22 mouse cellular contexts compared by ENCODE assay signal in the genomic region with DNA sequence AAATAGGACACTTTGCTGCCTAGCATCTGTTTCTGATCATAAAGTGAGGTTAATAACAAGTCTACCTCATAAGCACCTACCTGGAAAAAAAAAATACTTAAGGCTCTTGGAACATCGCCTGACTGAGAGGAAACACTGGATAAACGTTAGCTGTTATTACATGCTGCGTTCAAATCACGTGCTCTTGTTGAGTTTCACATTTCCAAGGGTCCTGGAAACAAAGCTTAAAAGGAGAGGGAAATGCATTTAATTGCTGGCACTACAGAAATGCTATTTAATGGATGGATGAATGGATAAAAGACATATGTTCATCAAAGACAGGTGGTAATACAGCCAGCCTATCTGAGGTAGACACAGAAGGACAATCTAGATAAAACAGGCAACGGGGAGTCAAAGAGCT.
DNase-seq lines count a peak whose midpoint lies in the region; ATAC-seq and TF ChIP-seq lines count a peak whose summit lies in the region.
"Had no signal": no experiment of that assay in that cellular context is flagged by ENCODE, and none has a peak within 500 bp of the region (broad histone marks: within the 10 kb centered on the region; RNA-seq: fewer than 3 reads in every experiment).

No protein-coding gene starts in this region.

- H3K27me3 ChIP-seq in forebrain, embryonic 10.5 days (ENCODE audit: poor library complexity, severe bottlenecking), result no peaks in the 10 kb centered on the region
- no peaks in the 10 kb centered on the region for H3K27me3 ChIP-seq in forebrain, embryonic 12.5 days
- H3K27me3 ChIP-seq in embryonic facial prominence, embryonic 14.5 days (replicated peaks; ENCODE audit: control insufficient read depth, insufficient read depth, low read length), result peaks cover 4% of the 10 kb centered on the region; the same call in 1 of the 2 replicates
- peaks cover 13% of the 10 kb centered on the region for H3K27me3 ChIP-seq in limb, embryonic 14.5 days (ENCODE audit: control insufficient read depth, insufficient read depth, low read length)
- no peaks in the 10 kb centered on the region for H3K27me3 ChIP-seq in heart, adult 2 months (ENCODE audit: control insufficient read depth, insufficient read depth, low read length)
- H3K27me3 ChIP-seq: heart, embryonic 12.5 days; intestine, embryonic 15.5 days had no signal

- no peaks in the 10 kb centered on the region for H3K9me3 ChIP-seq in forebrain, embryonic 10.5 days
- H3K9me3 ChIP-seq in forebrain, embryonic 12.5 days, result no peaks in the 10 kb centered on the region
- H3K9me3 ChIP-seq in embryonic facial prominence, embryonic 14.5 days (ENCODE audit: control insufficient read depth, low read length), result no peaks in the 10 kb centered on the region
- H3K9me3 ChIP-seq in limb, embryonic 14.5 days (ENCODE audit: control insufficient read depth, low read length), result no peaks in the 10 kb centered on the region
- H3K9me3 ChIP-seq: embryonic facial prominence, embryonic 15.5 days; heart, embryonic 12.5 days; hindbrain, embryonic 10.5 days; intestine, embryonic 15.5 days had no signal

- no peak overlapping the region for H3K9ac ChIP-seq in forebrain, embryonic 12.5 days
- no peak overlapping the region for H3K9ac ChIP-seq in embryonic facial prominence, embryonic 14.5 days (ENCODE audit: low read depth, low read length)
- H3K9ac ChIP-seq in limb, embryonic 14.5 days (ENCODE audit: low read depth, low read length, severe bottlenecking), result no peak overlapping the region
- H3K9ac ChIP-seq in heart, adult 2 months (ENCODE audit: low read depth, low read length), result no peak overlapping the region
- H3K9ac ChIP-seq: embryonic facial prominence, embryonic 15.5 days; heart, embryonic 12.5 days; hindbrain, embryonic 14.5 days; intestine, embryonic 15.5 days had no signal

- ATAC-seq in forebrain, embryonic 12.5 days (ENCODE audit: low FRiP score), result no peak
- ATAC-seq in embryonic facial prominence, embryonic 14.5 days (ENCODE audit: low read depth), result no peak
- no peak for ATAC-seq in limb, embryonic 14.5 days (ENCODE audit: low FRiP score, low read depth)
- ATAC-seq: CD4-positive, CD25-positive, alpha-beta regulatory T cell, adult 4 months; intestine, embryonic 15.5 days had no signal

- TF ChIP-seq POLR2A in brain, embryonic 14.5 days (IDR thresholded peaks at IDR 0.05; ENCODE audit: borderline replicate concordance, extremely low read depth, insufficient read depth, insufficient read length, poor library complexity, severe bottlenecking), result no peak
- no peak for TF ChIP-seq POLR2A in limb, embryonic 14.5 days (IDR thresholded peaks at IDR 0.05; ENCODE audit: borderline replicate concordance, extremely low read depth, insufficient read depth, insufficient read length)
- TF ChIP-seq POLR2A in heart, adult 2 months (IDR thresholded peaks at IDR 0.05; ENCODE audit: insufficient read depth, low read depth, low read length), result no peak

- no peak for TF ChIP-seq CTCF in brain, embryonic 14.5 days (IDR thresholded peaks at IDR 0.05; ENCODE audit: borderline replicate concordance, extremely low read depth, insufficient read depth, insufficient read length)
- no peak for TF ChIP-seq CTCF in heart, adult 2 months (IDR thresholded peaks at IDR 0.05)

- 71% methylated on average over 5 of the region's 5 CpGs for WGBS in forebrain, embryonic 10.5 days
- 53% methylated on average over 5 of the region's 5 CpGs for WGBS in forebrain, embryonic 12.5 days
- 23% methylated on average over 5 of the region's 5 CpGs for WGBS in embryonic facial prominence, embryonic 14.5 days
- WGBS in limb, embryonic 14.5 days, result 17% methylated on average over 5 of the region's 5 CpGs
- WGBS in heart, adult 2 months, result 70% methylated on average over 5 of the region's 5 CpGs

- intact Hi-C loops in heart, adult 2 months (cut with DNase I), result no loop called here

- peaks cover 66% of the 10 kb centered on the region for H3K4me1 ChIP-seq in forebrain, embryonic 10.5 days
- peaks cover 18% of the 10 kb centered on the region for H3K4me1 ChIP-seq in forebrain, embryonic 12.5 days
- H3K4me1 ChIP-seq in embryonic facial prominence, embryonic 14.5 days (ENCODE audit: control insufficient read depth, insufficient read depth, low read length), result peaks cover 38% of the 10 kb centered on the region
- H3K4me1 ChIP-seq in limb, embryonic 14.5 days (ENCODE audit: control insufficient read depth, insufficient read depth, low read length), result peaks cover 18% of the 10 kb centered on the region
- H3K4me1 ChIP-seq in heart, adult 2 months (ENCODE audit: control insufficient read depth, insufficient read depth, low read length), result no peaks in the 10 kb centered on the region
- H3K4me1 ChIP-seq: heart, embryonic 12.5 days; intestine, embryonic 15.5 days had no signal

- TF ChIP-seq EP300 in heart, adult 2 months (IDR thresholded peaks at IDR 0.05; ENCODE audit: insufficient read depth, low read depth, low read length), result no peak

- H3K27ac ChIP-seq in forebrain, embryonic 10.5 days, result peak overlapping the region; percentile 17; the same call in 1 of the 2 replicates
- no peak overlapping the region for H3K27ac ChIP-seq in forebrain, embryonic 12.5 days
- H3K27ac ChIP-seq in embryonic facial prominence, embryonic 14.5 days (replicated peaks; ENCODE audit: low read depth, low read length), result no peak overlapping the region
- H3K27ac ChIP-seq in limb, embryonic 14.5 days (replicated peaks; ENCODE audit: low read depth, low read length), result no peak overlapping the region
- H3K27ac ChIP-seq in heart, adult 2 months, result no peak overlapping the region
- H3K27ac ChIP-seq: embryonic facial prominence, embryonic 15.5 days; hindbrain, embryonic 10.5 days; hindbrain, embryonic 14.5 days; intestine, embryonic 15.5 days had no signal

- no peak overlapping the region for H3K4me3 ChIP-seq in forebrain, embryonic 10.5 days
- no peak overlapping the region for H3K4me3 ChIP-seq in forebrain, embryonic 12.5 days (replicated peaks)
- H3K4me3 ChIP-seq in embryonic facial prominence, embryonic 14.5 days (ENCODE audit: low read depth, low read length), result no peak overlapping the region
- no peak overlapping the region for H3K4me3 ChIP-seq in limb, embryonic 14.5 days (replicated peaks; ENCODE audit: low read length)
- no peak overlapping the region for H3K4me3 ChIP-seq in heart, adult 2 months
- H3K4me3 ChIP-seq: embryonic facial prominence, embryonic 15.5 days; heart, embryonic 12.5 days; hindbrain, embryonic 10.5 days; intestine, embryonic 15.5 days had no signal

- H3K36me3 ChIP-seq in forebrain, embryonic 10.5 days (replicated peaks), result no peaks in the 10 kb centered on the region; the same call in 1 of the 2 replicates
- peaks cover 7% of the 10 kb centered on the region; the same call in 1 of the 2 replicates for H3K36me3 ChIP-seq in forebrain, embryonic 12.5 days (replicated peaks)
- H3K36me3 ChIP-seq in embryonic facial prominence, embryonic 14.5 days (ENCODE audit: control insufficient read depth, insufficient read depth, low read length), result no peaks in the 10 kb centered on the region
- no peaks in the 10 kb centered on the region for H3K36me3 ChIP-seq in limb, embryonic 14.5 days (ENCODE audit: control insufficient read depth, insufficient read depth, low read length)
- no peaks in the 10 kb centered on the region for H3K36me3 ChIP-seq in heart, adult 2 months (ENCODE audit: control insufficient read depth, insufficient read depth, low read length)
- H3K36me3 ChIP-seq: embryonic facial prominence, embryonic 15.5 days; G1E; heart, embryonic 12.5 days; hindbrain, embryonic 10.5 days; intestine, embryonic 15.5 days had no signal

- DNase-seq in forebrain, embryonic 10.5 days (ENCODE audit: extremely low spot score, low spot score), result no peak
- peak; percentile 51 for DNase-seq in brain, embryonic 14.5 days (ENCODE audit: low read depth)
- DNase-seq in embryonic facial prominence, embryonic 14.5 days (ENCODE audit: low spot score), result peak; percentile 66
- peak; percentile 18 for DNase-seq in limb, embryonic 14.5 days (ENCODE audit: low spot score)
- no peak for DNase-seq in gastrocnemius, postnatal 4 days (ENCODE audit: low spot score in 2 of 2)
- no peak for DNase-seq in heart, adult 2 months
- DNase-seq: adrenal gland, adult 8-10 months; adrenal gland, postnatal 36 days; B cell, adult 2 months; cerebellum, adult 11 months; cerebellum, adult 8-10 months; embryo, embryonic 11 days; gastrocnemius, postnatal 10 days; kidney, adult 18-20 months had no signal

- H3K79me2 ChIP-seq in heart, adult 2 months (replicated peaks; ENCODE audit: control insufficient read depth, insufficient read depth, low read length), result no peaks in the 10 kb centered on the region

- no peak overlapping the region for H3K4me2 ChIP-seq in forebrain, embryonic 12.5 days
- H3K4me2 ChIP-seq in embryonic facial prominence, embryonic 14.5 days (ENCODE audit: low read depth, low read length), result no peak overlapping the region
- H3K4me2 ChIP-seq in limb, embryonic 14.5 days (replicated peaks; ENCODE audit: low read depth, low read length, severe bottlenecking), result no peak overlapping the region
- H3K4me2 ChIP-seq: embryonic facial prominence, embryonic 15.5 days; heart, embryonic 12.5 days; hindbrain, embryonic 14.5 days; intestine, embryonic 15.5 days had no signal

Comparison
In these comparisons a context has a peak if more than half of its experiments do, and no peak if none do; other contexts are left out.
1. DNase-seq: peak in brain, embryonic 14.5 days (single experiment), embryonic facial prominence, embryonic 14.5 days (single experiment) and limb, embryonic 14.5 days (single experiment); none in forebrain, embryonic 10.5 days (single experiment), gastrocnemius, postnatal 4 days (0 of 2) and heart, adult 2 months (0 of 2).